Mouse (Mus musculus): ENCODE results near the gene 2010111I01Rik. TPM values are rescaled to one million over a fixed set of nuclear protein-coding genes. Genes with fewer than 3 reads are reported as not detected.
"Not testable (repeated sequence)": the region's sequence is repeated elsewhere in the genome, so short reads cannot be mapped to it uniquely, and the experiment has no call there.

2010111I01Rik gene
- total RNA-seq, 2 experiments from 2014 or later: 121 to 143 TPM

DNA sequence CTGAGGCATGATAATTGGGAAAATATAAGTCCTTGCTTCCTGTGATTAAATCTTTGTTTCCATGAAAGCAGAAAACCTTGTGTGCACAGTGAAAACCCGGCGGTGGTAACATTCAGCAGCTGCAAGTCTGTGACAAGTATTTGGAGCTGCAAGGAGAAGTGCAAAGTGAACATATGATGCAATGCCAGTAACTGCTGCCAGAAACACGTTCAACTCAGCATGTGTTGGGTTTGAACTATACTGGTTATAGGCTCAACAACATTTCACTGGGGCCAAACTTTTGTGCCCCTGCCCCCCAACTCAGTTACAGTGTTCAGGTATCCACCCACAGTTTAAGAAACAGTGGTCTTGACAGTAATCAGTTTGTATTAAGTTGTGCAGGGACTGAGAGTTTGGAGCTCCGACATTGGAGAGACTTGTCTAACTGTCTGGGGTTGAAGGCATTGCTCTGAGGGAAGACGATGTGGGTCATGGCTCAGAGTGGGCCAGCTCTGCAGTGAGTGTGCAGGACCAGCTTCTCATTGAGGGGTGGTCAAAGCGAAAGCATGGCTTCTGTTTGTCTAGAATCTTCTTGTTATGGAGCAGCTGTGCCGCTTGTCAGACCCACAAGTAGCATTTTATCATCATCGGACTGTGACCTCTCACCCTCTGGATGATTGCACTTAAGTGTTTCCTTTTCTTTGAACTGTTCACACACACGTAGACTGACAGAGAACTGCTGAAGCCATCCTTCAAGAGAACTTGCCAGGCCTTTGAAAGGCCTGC lies 109.4 kb downstream of the 2010111I01Rik start:
- intact Hi-C loops (cut with DNase I): no loop called here
- DNase-seq: peak; percentile 65 to 66

DNA sequence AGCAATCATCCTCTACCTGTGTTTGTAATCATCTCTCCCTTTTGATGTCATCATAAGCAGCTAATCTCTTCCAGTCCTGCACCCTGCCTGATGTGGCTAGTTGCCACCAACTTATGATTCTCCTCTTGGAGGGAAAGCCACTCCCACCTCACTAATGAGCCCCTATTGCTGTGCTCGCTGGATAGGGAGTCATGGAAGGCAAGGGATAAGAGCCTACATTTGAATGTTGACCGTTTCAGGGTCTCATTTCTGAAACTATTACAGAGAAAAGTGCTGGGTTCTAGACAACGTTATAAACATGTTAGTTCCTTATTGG lies 109.9 kb downstream of the 2010111I01Rik start:
- no peak for DNase-seq

DNA sequence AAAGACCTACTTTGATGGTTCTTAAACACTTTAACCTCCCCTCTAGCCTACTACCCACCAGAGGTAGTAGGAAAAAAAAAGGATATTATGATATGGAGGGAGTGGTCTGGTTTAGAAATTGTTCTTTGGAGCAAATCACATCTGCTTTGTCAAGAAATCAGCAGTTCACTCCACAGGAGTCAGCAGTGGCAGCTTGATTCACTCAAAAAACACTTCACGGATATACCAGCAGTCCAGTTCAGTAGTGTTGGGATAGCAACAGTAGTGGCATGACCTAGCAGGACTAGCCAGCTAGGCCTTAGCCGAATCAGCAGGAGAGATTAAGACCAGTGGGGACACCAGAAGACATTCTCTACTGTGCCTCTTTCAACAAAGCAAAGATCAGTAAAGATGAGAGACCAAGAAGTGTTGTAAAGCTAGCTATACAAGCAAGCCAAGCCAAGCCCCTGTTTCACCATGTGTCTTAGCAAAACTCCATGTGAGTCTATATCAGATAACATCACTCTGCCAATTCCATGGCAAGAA lies 110.7 kb downstream of the 2010111I01Rik start:
- intact Hi-C loops (cut with DNase I): no loop called here

More for the DNA sequence above, 109.9 kb downstream of the 2010111I01Rik start:
- intact Hi-C loops (cut with DNase I): no loop called here

DNA sequence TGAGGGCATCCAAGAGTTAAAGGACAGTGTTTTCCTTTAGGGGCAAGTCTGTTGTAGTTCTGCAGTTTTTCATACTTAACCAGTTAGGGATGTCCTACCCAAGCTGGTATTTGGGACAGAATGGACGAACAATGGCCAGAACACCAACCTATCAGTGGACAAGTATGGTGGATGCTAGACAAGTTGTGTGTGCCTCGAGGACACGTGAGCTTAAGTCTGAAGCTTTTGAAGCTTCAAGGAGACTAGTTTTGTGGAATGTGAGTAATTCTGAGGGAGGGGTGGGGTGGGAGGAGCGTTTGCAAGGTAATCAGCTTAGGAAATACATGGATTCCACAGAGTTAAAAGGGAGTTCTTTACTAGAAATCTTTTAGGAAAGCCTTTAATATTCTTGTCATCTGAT lies 115.5 kb downstream of the 2010111I01Rik start:
- intact Hi-C loops (cut with DNase I): no loop called here
- no peak for DNase-seq

More for the DNA sequence above, 110.7 kb downstream of the 2010111I01Rik start:
- DNase-seq: no peak

DNA sequence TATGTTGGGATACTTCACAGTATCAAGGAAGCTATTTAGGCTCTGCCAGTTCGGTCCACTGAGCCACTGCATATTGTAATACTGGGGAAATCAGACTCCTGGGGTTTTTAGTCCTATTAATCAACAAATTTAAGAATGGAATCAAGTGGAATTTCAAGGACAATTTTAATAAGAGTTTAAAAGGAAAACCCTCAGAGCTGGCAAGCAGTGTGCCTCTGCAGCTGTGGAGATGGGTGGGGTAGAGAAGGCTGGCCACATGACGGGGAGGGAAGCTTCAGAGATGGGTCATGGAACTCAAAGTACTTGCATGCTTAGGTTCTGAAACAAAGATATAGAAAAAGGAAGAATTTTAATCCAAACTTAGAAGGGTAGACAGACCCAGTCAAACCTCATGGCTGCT lies 116.1 kb downstream of the 2010111I01Rik start:
- DNase-seq: no peak
- intact Hi-C loops (cut with DNase I): no loop called here

DNA sequence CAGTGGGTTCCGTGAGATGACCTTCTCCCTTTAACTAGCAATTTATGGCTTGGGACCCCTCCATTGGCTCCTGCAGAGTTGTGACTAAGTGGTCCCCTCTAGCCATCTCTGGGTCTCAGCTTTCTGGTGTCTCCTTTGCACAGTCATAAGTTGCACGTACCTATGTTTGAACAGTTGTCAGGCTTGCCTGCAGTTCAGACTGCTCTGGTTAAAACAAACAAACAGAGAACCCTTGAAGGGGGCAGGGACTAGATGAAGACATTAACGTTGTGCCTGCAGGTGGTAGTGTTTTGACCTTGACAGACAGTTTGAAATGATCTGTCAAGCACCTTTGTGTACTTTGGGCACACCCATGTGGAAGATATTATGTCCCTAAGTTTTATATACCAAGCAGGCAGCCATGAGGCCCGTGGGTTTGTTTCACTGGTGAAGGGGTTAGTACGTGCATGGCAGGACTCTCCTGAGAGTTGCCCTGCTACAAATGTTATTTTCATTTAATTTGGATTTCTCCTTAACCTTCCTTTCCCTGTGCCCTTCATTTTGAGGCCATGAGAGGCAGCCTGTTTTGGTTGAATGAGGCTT lies 118.0 kb downstream of the 2010111I01Rik start:
- DNase-seq: no peak
- intact Hi-C loops (cut with DNase I): no loop called here

DNA sequence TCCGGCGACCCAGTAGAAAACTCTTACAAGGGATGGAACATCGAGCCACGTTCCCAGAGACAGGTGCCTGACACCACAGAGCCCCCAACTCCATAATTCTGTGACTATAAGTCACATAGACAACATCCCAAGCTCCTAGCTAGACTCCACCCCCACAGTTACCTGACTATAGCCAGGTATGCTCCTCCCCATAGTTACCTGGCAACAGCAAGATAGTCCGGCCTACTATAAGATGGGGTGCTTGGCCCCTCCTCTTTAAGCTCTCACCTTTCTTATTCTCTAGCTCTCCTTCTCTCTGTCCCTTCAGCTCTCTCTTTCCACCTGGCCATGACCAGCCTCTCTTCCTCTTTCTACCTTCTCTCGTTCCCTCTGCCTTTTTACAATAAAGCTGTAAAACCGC lies 118.4 kb downstream of the 2010111I01Rik start:
- DNase-seq; intact Hi-C loops (cut with DNase I): not testable (repeated sequence)

DNA sequence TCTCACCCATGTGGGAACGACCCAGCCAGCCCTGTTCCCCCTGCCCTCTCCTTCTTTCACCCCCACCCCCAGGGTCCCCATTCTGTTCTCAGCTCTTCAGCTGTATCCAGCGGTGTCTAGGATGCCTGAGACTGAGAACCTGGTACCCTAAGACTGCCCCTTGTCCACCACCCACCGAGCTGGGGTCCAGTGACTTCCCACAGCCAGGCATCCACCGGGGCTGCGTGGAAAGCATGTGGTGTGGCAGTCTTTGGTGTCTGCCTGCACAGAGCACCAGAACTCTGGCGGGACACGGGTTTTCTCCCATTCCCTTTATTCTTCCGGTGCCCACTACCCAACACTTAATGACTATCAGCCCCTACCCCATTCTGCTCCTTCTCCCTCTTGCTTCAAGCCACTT lies 119.0 kb downstream of the 2010111I01Rik start:
- intact Hi-C loops (cut with DNase I): no loop called here
- DNase-seq: no peak

DNA sequence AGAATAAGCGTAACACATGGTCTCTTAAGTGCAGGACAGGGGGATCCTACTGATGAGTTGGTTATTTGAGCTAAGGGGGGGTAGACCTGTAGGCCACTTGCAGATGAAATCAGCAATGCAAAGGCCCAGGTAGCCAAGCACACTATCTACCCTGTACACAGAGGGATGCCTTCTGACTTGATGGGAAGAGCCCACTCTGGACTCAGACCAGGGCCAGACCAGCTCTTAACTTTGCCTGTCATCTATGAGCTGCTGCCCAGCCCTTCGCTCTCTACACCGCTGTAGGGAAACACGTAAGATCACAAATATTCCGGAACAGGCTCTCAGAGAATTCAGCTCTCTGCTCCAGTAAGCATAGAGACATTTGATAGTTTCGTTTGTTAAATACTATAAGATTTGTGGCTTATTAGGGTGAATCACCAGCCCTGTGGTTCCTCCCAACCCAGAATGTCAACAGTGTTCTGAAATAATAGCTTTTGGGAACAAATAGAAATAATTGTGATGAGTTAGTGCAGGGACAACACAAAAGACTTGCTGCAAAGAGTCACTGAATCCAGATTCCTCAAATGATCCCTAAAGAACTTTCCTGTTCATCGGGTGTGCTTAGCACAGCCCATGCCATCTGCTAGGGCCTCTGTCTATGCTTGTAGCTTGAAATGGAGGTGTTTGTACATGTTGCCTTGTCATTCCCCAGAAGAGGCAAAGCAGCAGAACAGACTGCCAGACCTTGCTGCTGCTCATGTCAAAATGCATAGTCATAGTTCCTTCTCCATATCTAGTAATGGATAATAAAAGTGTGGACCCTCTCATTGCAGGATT lies 123.4 kb downstream of the 2010111I01Rik start:
- DNase-seq: no peak
- intact Hi-C loops (cut with DNase I): no loop called here

DNA sequence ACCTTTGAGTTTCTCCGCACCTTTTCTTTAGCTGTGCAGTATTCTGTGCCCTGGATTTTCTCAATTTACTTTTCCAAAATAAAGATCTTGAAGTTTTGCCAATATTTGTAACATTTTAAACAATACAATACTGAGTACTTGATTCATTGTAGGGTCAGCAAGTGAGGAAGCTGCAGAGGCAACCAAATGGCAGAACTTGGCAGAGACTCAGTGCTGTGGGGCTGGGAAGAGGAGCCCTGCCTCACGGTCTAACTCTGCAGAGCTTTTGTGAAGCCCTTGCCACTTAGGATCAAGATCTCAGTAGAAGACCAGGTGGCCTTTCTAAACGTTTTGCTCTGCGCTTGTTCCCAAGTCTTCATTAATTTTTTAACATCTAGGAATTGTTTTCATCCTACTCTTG lies 124.8 kb downstream of the 2010111I01Rik start:
- intact Hi-C loops (cut with DNase I): no loop called here
- no peak for DNase-seq

DNA sequence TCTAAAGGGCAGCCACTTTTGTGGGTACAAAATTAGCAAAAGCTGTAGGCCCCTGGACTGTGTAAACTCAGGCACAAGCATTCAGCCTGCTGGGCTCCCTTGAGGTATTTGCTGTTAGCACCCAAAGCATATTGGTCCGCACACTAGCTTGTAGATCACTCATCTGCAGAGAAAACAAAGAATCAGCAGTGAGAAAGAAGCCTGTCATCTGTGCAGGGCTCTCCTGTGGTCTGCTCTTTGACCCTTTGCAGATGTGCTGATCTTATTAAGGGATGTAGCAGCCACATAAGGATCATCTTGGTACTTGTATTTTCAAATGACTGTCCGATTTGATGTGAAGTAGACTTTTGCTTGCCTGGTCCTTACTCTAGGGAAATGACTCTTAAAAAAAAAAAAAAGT lies 126.6 kb downstream of the 2010111I01Rik start:
- DNase-seq: no peak
- intact Hi-C loops (cut with DNase I): no loop called here

DNA sequence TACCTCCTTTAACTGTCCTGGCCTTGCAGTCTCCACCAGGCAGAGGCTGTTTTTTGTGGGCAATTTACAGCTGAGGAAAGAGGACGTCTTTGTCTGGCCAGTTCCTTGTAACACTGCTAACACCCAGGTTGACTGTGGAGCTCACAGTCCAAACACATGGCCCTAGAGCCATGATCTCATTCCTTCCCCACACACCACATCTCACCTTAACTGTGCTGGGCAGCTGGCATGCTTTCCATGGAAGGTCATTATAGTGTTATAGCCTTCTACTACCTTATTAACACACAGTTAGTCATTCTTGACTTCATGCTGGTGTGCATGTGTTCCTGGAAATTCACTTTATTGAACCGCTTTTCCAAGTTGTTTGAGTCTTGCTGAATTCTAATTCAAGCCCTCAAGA lies 127.6 kb downstream of the 2010111I01Rik start:
- DNase-seq: no peak
- intact Hi-C loops (cut with DNase I): no loop called here

DNA sequence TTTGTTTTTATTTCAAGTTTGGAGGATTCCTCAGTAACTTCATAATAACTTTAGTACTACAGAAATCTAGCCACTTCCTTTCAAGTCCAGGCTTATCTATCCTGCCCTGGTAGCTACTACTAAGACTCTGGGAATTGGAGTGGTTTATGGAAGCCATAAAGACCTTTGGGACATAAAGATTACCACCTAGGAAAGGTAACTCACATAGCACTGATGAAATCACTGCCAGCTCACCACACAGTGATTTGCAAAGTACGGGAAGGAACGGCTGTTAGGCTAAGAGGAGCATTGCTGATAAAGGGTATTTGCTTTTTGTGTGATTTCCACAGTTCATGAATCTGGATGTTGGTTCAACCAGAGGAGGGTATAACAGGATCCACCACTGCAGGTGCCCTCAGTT lies 128.2 kb downstream of the 2010111I01Rik start:
- no peak for DNase-seq
- intact Hi-C loops (cut with DNase I): no loop called here

DNA sequence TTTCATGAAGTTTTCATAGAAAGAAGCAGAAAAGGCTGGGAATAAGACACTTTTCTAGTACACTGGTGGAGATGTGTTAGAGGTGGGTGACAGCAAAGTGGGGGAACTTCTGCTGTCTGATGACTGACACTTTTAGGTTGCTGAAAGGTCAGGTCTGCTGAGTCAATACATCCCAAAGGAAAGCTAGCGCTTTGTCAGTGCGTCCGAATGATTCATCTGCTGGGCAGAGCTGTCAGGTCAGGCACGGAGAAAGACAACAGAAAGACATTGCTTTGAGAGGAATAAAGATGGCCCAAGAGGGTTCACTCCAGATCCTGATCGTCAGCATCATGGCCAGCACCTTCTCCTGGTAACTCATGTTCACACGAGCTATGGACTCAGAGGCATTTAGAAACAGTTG lies 128.9 kb downstream of the 2010111I01Rik start:
- DNase-seq: no peak
- intact Hi-C loops (cut with DNase I): no loop called here

DNA sequence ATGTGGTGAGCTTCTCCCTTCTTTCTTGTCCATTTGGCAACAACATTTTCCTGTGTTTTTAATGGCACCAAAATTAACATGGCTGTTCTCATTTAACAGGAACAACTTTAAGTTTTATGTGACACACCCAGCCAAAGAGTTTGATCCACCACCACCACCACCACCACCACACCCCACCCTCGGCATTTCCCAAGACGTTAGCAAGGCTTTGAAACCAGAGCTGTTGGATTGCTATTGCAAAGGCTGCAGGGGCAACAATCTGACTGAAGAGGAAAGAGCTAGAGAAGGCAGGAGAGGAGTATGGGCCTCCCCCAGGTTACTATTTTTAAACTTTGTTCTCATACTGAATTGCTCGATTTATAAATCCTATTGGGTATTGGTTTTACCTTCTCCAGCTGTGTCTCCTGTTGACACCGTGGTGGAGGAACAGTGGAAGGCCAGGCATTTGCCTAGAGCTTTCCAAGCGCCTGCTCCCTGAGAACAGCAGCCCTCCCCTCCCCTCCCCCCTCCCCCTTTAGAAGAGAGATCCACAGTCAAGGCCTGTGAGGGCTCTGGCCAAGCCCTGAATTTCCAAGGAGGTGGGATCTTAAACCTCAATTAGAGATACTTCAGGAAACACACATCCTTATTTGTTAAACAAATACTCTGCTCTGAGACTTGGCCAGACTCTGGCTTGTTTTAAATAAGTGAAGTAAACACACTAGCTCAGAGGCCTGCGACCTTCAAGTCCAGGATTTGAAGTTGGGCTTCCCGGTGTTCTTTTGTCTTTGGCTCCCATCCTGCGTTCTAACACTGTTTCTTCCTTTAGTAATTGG lies 129.8 kb downstream of the 2010111I01Rik start:
- DNase-seq: peak; percentile 38 to 45
- intact Hi-C loops (cut with DNase I): no loop called here

DNA sequence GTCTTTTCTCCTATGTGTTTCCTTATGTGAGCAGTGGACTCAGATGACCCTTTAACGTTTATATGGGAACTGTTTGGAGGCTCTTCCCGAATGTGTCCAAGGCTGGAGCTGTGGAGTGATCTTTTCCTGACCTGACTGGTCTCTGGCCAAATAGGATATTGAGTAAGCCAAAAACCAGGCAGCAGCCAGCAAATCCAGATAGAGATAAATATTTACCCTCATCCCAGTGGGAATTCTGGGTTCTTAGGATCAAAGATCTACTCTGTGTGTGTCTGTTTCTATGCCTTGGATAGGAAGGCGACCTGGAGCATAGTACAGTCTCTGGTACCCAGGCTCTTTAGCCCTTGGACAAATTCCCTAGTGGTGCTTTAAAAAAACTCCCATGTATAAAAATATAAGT lies 132.1 kb downstream of the 2010111I01Rik start:
- intact Hi-C loops (cut with DNase I): no loop called here
- peak; percentile 72 to 73 for DNase-seq

DNA sequence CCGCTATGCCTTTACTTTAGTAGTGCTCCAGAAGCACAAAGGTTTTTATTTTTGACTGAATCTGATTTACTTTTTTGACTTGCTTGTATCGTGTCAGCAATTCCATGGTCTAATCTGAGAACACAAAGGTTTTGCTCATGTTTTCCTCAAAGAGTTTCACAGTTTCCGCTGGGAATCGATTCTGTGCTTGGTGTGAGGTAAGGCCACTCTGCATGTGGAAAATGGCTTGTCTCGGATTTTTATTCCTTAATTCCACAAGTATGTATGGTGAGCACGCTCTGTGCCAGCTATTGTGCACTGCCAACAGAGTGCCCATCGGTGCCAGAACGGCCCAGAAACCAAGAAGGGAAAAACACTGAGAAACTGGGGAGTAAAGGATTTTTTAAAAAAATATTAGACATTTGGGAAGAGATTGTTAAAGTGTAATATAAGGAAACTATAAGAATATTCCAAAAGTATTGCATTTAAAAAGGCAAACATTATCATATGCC lies 132.8 kb downstream of the 2010111I01Rik start:
- intact Hi-C loops (cut with DNase I): no loop called here

DNA sequence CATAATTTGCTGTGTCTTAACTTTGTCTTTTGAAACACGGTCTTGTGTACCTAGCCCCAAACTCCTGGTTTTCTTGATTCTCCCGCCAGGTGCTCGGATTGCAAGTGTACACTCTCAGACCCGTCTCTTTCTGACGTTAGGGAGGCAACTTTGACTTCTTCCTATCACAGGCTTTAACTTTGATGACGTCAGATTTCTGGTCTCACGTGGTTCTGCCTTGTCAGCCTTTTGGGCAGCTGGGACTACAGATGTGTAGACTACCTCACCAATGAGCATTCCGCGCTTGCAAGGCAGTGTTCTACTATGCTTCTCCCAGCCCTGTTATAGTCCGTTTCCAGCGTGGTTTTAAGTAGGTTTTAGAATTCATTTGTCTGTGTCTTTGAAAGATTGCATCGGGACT lies 137.1 kb downstream of the 2010111I01Rik start:
- no peak for DNase-seq
- intact Hi-C loops (cut with DNase I): no loop called here

More for the DNA sequence above, 132.8 kb downstream of the 2010111I01Rik start:
- no peak for DNase-seq

DNA sequence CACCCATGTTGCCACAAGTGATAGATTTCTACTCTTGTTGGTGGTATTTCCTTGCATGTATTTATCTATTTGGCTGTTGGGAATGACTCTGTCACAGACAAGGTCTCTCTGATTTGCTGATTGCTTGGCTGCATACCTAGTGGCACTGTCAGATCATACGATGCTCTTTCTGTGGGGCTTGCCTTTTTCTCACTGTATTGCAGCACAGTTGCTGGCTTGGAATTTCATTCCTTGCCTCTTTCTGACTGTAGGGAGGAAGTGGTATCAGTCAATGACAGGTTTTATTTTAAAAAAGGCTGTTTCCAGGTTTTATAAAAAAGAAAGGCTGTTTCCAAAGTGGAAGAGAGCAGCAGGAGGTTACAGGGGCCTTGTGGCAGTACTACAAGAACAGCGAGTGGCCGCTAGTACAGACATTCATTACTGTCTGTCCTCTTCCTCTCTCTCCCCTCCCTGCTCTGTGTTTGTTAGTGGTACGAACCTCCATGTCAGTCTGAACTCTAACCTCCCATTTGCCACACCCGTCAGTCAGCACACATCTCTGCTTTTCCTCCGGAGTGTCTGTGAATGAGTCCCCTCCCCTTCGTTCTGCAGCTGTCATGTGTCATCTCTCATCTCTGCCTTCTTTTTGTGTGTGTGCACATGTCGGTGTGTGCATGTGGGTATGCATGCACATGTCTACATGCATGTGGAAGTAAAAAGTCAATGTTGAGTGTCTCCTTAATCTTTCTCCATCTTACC lies 138.3 kb downstream of the 2010111I01Rik start:
- intact Hi-C loops (cut with DNase I): no loop called here
- DNase-seq: no peak

DNA sequence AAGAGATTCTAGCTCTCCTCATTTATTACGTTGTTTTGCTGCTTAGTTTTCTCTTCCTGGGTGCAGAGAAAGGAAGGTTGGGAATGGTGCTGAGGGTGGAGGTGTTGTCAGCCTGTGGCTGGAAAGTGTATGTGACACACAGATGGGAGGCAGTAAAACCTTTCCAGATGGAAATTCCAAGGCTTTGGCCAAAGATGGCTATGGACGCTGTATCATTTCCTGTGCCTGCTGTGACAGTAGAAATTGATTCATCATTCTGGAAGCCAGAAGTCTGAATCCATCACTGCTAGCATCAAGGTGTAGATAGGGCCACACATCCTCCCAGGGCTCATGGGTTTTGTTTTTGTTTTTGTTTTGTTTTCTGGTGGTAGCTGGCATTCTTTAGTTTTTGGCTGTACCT lies 141.9 kb downstream of the 2010111I01Rik start:
- intact Hi-C loops (cut with DNase I): no loop called here

More for the DNA sequence above, 141.9 kb downstream of the 2010111I01Rik start:
- DNase-seq: no peak
